Mouse (Mus musculus) olfactory bulb, adult 2 months (tissue): Measurements from ENCODE around the gene Micall1.

ENCODE experiments used
- CTCF ChIP-seq: fragments of 200-500 bp; IDR thresholded peaks from 2 replicates; pipeline ENCODE4 v1.5.1; 2012; ENCODE audit warnings: low read depth, mild to moderate bottlenecking, low read length, moderate library complexity; ENCODE audit not compliant: insufficient read depth
- POLR2A ChIP-seq: fragments of 200-500 bp; IDR thresholded peaks from 2 replicates; pipeline ENCODE4 v1.6.1; 2012; ENCODE audit warnings: mild to moderate bottlenecking, low read depth, low read length, moderate library complexity; ENCODE audit not compliant: insufficient read depth

GRCm38 (mm10) chr15:79098220-79098619, 10.5 kb upstream of the Micall1 start:
- TF ChIP-seq POLR2A (no peak), CTCF (no peak)
